Mouse (Mus musculus): ENCODE data around the gene H2al1b. TPM values are rescaled to one million over a fixed set of nuclear protein-coding genes. Genes with fewer than 3 reads are reported as not detected.

Gene H2al1b
- total RNA-seq, 4 experiments from 2014 or later = not detected

- no peak for DNase-seq (ENCODE audit: low spot score in 2 of 2)
Measured at GRCm38 (mm10) chrX:11345762-11346161, 43.5 kb downstream of the H2al1b start.

- DNase-seq (ENCODE audit: low spot score in 2 of 2) = no peak
Measured at GRCm38 (mm10) chrX:11346756-11347155, 44.5 kb downstream of the H2al1b start.

Other genes with a start within 250 kb of the H2al1b start
- not detected for gene H2al1a, start 3.2 kb upstream of the H2al1b start, total RNA-seq (2022)
- gene H2al1c, start 3.2 kb downstream of the H2al1b start, total RNA-seq (2022) = not detected
- gene H2al1d, start 6.4 kb downstream of the H2al1b start, total RNA-seq (2022) = not detected
- under 1 TPM in 1 of 4 experiments, not detected in 3; 0.78 TPM for gene H2al1e, start 9.5 kb downstream of the H2al1b start, total RNA-seq (2022)
- not detected for gene H2al1f, start 12.7 kb downstream of the H2al1b start, total RNA-seq (2022)
- gene H2al1g, start 15.8 kb downstream of the H2al1b start, total RNA-seq (2022) = not detected
- not detected for gene H2al1h, start 19.1 kb downstream of the H2al1b start, total RNA-seq (2022)
- gene H2al1i, start 22.2 kb downstream of the H2al1b start, total RNA-seq (2022) = not detected
- gene H2al1j, start 25.4 kb downstream of the H2al1b start, total RNA-seq (2022) = not detected

All from left cerebral cortex, adult 8-10 months (tissue).